Comparison of ENCODE assay signal across 12 mouse cellular contexts in genomic region chr1:130474226-130474625, GRCm38 (mm10). TPM values are rescaled to one million over a fixed set of nuclear protein-coding genes. Genes with fewer than 3 reads are reported as not detected.
DNase-seq lines count a peak whose midpoint lies in the region; ATAC-seq lines count a peak whose summit lies in the region.
"Had no signal": no experiment of that assay in that cellular context is flagged by ENCODE, and none has a peak within 500 bp of the region (broad histone marks: within the 10 kb centered on the region; RNA-seq: fewer than 3 reads in every experiment).

No protein-coding gene starts in this region.

- intact Hi-C loops in heart, postnatal 25 days (cut with DNase I) = no loop called here

- ATAC-seq in hematopoietic stem cell, adult 5-6 weeks (replicated peaks in 1 of 2; ENCODE audit: insufficient read depth in 1 of 2, low FRiP score in 2 of 2, low TSS enrichment in 1 of 2, low read depth in 1 of 2, poor library complexity in 2 of 2, severe bottlenecking in 2 of 2) = peak; percentile 85 to 92
- ATAC-seq: forebrain, postnatal 0 days had no signal

- DNase-seq in heart, adult 11 months = peak; percentile 91
- no peak for DNase-seq in heart, postnatal 25 days (ENCODE audit: low spot score)
- peak; percentile 82 for DNase-seq in 416B (ENCODE audit: low read depth)
- DNase-seq in lung, postnatal 14 days = peak; percentile 28
- DNase-seq in Muller cell, postnatal 12 days (ENCODE audit: inconsistent ontology term) = no peak
- no peak for DNase-seq in layer of hippocampus, adult 18-20 months (ENCODE audit: low spot score in 2 of 2)
- DNase-seq in frontal cortex, postnatal 36 days (ENCODE audit: low spot score in 2 of 2) = no peak
- DNase-seq: cerebellum, adult 8-10 months; forebrain, postnatal 0 days had no signal

RNA-seq across cellular contexts. Expression of gene Cd55, which starts 11.7 kb away (rescaled TPM):
- total RNA-seq in heart, postnatal 25 days (2021) = 10 to 100 TPM in 1 of 2 experiments, 1 to 10 TPM in 1; 9.1 to 10.7 TPM
- total RNA-seq in hematopoietic stem cell, adult 5-6 weeks (2017) = 13.3 and 22.6 TPM in 2 replicates
- total RNA-seq in layer of hippocampus, adult 18-20 months (2021) = 1 to 10 TPM; 4.4 to 5.5 TPM

RNA-seq across cellular contexts. Expression of gene Cd55b, which starts 51.4 kb away (rescaled TPM):
- not detected for total RNA-seq in heart, postnatal 25 days (2021)
- not detected in 2 replicates for total RNA-seq in hematopoietic stem cell, adult 5-6 weeks (2017)
- total RNA-seq in layer of hippocampus, adult 18-20 months (2021) = not detected
- total RNA-seq: adrenal gland, postnatal 4 days; forebrain, postnatal 0 days; left cerebral cortex, postnatal 36 days had no signal

Comparison
In these comparisons a context has a peak if more than half of its experiments do, and no peak if none do; other contexts are left out.
1. DNase-seq: peak in heart, adult 11 months (single experiment), 416B (single experiment) and lung, postnatal 14 days (single experiment); none in heart, postnatal 25 days (single experiment), Muller cell, postnatal 12 days (single experiment), layer of hippocampus, adult 18-20 months (0 of 2) and frontal cortex, postnatal 36 days (0 of 2).